Mouse (Mus musculus): Measurements from ENCODE around the gene Spag7. TPM values are rescaled to one million over a fixed set of nuclear protein-coding genes. Genes with fewer than 3 reads are reported as not detected.

Gene Spag7
- polyA plus RNA-seq, 1 experiment, result 195 TPM

DNA sequence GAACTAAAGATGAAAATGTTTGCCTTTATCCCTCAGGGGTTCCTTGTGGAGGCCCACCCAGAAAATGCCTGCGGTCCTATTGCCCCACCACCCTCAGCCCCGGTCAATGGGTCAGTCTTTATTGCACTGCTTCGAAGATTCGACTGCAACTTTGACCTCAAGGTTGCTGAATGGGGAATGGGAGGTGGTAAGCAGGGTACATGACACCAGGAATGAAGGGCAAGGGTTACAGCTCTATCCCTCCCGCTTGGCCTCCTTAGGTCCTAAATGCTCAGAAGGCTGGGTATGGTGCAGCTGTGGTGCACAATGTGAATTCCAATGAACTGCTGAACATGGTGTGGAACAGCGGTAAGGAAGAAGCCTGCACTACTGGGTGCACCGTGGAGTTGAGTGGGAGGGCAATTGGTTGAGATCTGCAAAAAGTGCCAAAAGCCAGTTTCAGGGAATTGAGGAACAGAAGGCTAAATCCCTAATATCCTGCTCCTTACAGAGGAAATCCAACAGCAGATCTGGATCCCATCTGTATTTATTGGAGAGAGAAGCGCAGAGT lies 20.0 kb downstream of the Spag7 start:
- no peaks in the 10 kb centered on the region for H3K9me3 ChIP-seq (replicated peaks; ENCODE audit: control insufficient read depth, insufficient read depth, low read length, poor library complexity, severe bottlenecking)
- no peak overlapping the region for H3K27ac ChIP-seq (ENCODE audit: insufficient read depth, low read length)
- peaks cover 2% of the 10 kb centered on the region for H3K4me1 ChIP-seq (ENCODE audit: control insufficient read depth, insufficient read depth, low read length)
- no peak overlapping the region for H3K4me3 ChIP-seq (ENCODE audit: low read depth, low read length)
- H3K27me3 ChIP-seq (ENCODE audit: control insufficient read depth, insufficient read depth, low read length, poor library complexity, severe bottlenecking), result no peaks in the 10 kb centered on the region
- H3K9ac ChIP-seq (ENCODE audit: low read depth, poor library complexity, severe bottlenecking), result no peak overlapping the region
- TF ChIP-seq EP300 (IDR thresholded peaks at IDR 0.05; ENCODE audit: insufficient read depth, low read depth, low read length) (no peak), CTCF (IDR thresholded peaks at IDR 0.05; ENCODE audit: low read depth, low read length) (no peak), POLR2A (IDR thresholded peaks at IDR 0.05; ENCODE audit: insufficient read depth, low read length) (no peak)
- peaks cover 54% of the 10 kb centered on the region for H3K36me3 ChIP-seq (ENCODE audit: control insufficient read depth, insufficient read depth, low read length, poor library complexity, severe bottlenecking)

DNA sequence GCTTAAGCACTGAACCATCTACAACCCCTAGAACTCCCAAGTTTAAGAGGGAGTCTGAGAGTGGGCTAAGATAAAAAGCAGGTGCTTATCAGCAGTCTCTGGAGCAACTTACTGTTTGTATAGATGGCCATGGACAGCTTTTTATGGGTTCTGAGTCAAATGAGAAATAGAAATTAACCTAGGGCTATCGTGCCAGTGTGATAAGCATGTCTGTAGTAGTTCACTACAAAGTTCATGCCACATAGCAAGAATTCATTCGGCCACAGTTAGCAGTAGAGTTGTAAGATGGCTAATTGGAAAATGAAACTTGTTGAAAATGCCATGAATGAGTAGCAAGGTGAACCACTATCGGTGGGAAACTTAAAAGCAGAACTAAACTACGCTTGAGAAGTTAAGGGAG lies 20.7 kb downstream of the Spag7 start:
- Histone ChIP-seq H3K4me1 (ENCODE audit: control insufficient read depth, insufficient read depth, low read length) (peaks cover 2% of the 10 kb centered on the region), H3K27ac (ENCODE audit: insufficient read depth, low read length) (no peak overlapping the region), H3K4me3 (ENCODE audit: low read depth, low read length) (no peak overlapping the region), H3K9me3 (replicated peaks; ENCODE audit: control insufficient read depth, insufficient read depth, low read length, poor library complexity, severe bottlenecking) (no peaks in the 10 kb centered on the region), H3K36me3 (ENCODE audit: control insufficient read depth, insufficient read depth, low read length, poor library complexity, severe bottlenecking) (peaks cover 54% of the 10 kb centered on the region), H3K9ac (ENCODE audit: low read depth, poor library complexity, severe bottlenecking) (peak overlapping the region; percentile 88; the same call in 1 of the 2 replicates), H3K27me3 (ENCODE audit: control insufficient read depth, insufficient read depth, low read length, poor library complexity, severe bottlenecking) (no peaks in the 10 kb centered on the region)
- TF ChIP-seq POLR2A (IDR thresholded peaks at IDR 0.05; ENCODE audit: insufficient read depth, low read length), result no peak
- no peak for TF ChIP-seq CTCF (IDR thresholded peaks at IDR 0.05; ENCODE audit: low read depth, low read length)
- no peak for TF ChIP-seq EP300 (IDR thresholded peaks at IDR 0.05; ENCODE audit: insufficient read depth, low read depth, low read length)

GRCm38 (mm10) chr11:70647716-70648420 lies 21.3 kb downstream of the Spag7 start:
- no peak for TF ChIP-seq POLR2A (IDR thresholded peaks at IDR 0.05; ENCODE audit: insufficient read depth, low read length)
- TF ChIP-seq CTCF (IDR thresholded peaks at IDR 0.05; ENCODE audit: low read depth, low read length), result no peak
- no peak for TF ChIP-seq EP300 (IDR thresholded peaks at IDR 0.05; ENCODE audit: insufficient read depth, low read depth, low read length)
- Histone ChIP-seq H3K4me1 (ENCODE audit: control insufficient read depth, insufficient read depth, low read length) (peaks cover 2% of the 10 kb centered on the region), H3K36me3 (ENCODE audit: control insufficient read depth, insufficient read depth, low read length, poor library complexity, severe bottlenecking) (peaks cover 53% of the 10 kb centered on the region)

GRCm38 (mm10) chr11:70646691-70647650 lies 22.2 kb downstream of the Spag7 start, which contains the start of the genes Rnf167 and Slc25a11:
Gene Rnf167 (plus strand): TSS chr11:70647235.
Gene Slc25a11 (minus strand): TSS chr11:70647479.
- Histone ChIP-seq H3K4me1 (ENCODE audit: control insufficient read depth, insufficient read depth, low read length) (peaks cover 2% of the 10 kb centered on the region), H3K27ac (ENCODE audit: insufficient read depth, low read length) (peak within 1 kb of the TSS; percentile 78), H3K4me3 (ENCODE audit: low read depth, low read length) (peak within 1 kb of the TSS; percentile 93), H3K27me3 (ENCODE audit: control insufficient read depth, insufficient read depth, low read length, poor library complexity, severe bottlenecking) (no peaks in the 10 kb centered on the region), H3K9ac (ENCODE audit: low read depth, poor library complexity, severe bottlenecking) (peak within 1 kb of the TSS; percentile 88), H3K36me3 (ENCODE audit: control insufficient read depth, insufficient read depth, low read length, poor library complexity, severe bottlenecking) (peaks cover 44% of the 10 kb centered on the region), H3K9me3 (replicated peaks; ENCODE audit: control insufficient read depth, insufficient read depth, low read length, poor library complexity, severe bottlenecking) (no peaks in the 10 kb centered on the region)
- 0 out of 2 replicates have a peak, but pooled peaks have one; percentile 25 for TF ChIP-seq EP300 (IDR thresholded peaks at IDR 0.05; ENCODE audit: insufficient read depth, low read depth, low read length)
- TF ChIP-seq POLR2A (IDR thresholded peaks at IDR 0.05; ENCODE audit: insufficient read depth, low read length), result peak; percentile 77
- TF ChIP-seq CTCF (IDR thresholded peaks at IDR 0.05; ENCODE audit: low read depth, low read length), result no peak

More at GRCm38 (mm10) chr11:70647716-70648420, 21.3 kb downstream of the Spag7 start:
- Histone ChIP-seq H3K27me3 (ENCODE audit: control insufficient read depth, insufficient read depth, low read length, poor library complexity, severe bottlenecking) (no peaks in the 10 kb centered on the region), H3K9ac (ENCODE audit: low read depth, poor library complexity, severe bottlenecking) (peak overlapping the region; percentile 88), H3K27ac (ENCODE audit: insufficient read depth, low read length) (peak overlapping the region; percentile 78), H3K4me3 (ENCODE audit: low read depth, low read length) (peak overlapping the region; percentile 93), H3K9me3 (replicated peaks; ENCODE audit: control insufficient read depth, insufficient read depth, low read length, poor library complexity, severe bottlenecking) (no peaks in the 10 kb centered on the region)

DNA sequence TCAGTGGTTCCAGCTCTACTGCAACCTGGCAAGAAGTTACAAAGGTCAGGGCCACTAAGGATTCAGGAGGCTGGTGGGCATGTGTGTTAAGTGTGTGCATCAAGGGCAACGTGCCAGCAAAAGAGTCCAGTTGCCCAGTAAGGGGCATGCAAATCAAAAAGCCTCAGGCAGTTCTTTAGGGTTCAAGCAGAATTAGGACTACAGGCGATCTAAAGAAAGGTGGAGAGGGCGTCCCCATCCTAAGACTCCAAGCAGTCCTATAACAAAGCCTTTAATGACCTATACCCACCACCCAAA lies 23.0 kb downstream of the Spag7 start:
- no peaks in the 10 kb centered on the region for H3K9me3 ChIP-seq (replicated peaks; ENCODE audit: control insufficient read depth, insufficient read depth, low read length, poor library complexity, severe bottlenecking)
- H3K27me3 ChIP-seq (ENCODE audit: control insufficient read depth, insufficient read depth, low read length, poor library complexity, severe bottlenecking), result no peaks in the 10 kb centered on the region
- H3K4me1 ChIP-seq (ENCODE audit: control insufficient read depth, insufficient read depth, low read length), result peaks cover 2% of the 10 kb centered on the region
- H3K36me3 ChIP-seq (ENCODE audit: control insufficient read depth, insufficient read depth, low read length, poor library complexity, severe bottlenecking), result peaks cover 36% of the 10 kb centered on the region
- peak overlapping the region; percentile 36 for H3K27ac ChIP-seq (ENCODE audit: insufficient read depth, low read length)
- peak overlapping the region; percentile 85 for H3K4me3 ChIP-seq (ENCODE audit: low read depth, low read length)
- H3K9ac ChIP-seq (ENCODE audit: low read depth, poor library complexity, severe bottlenecking), result peak overlapping the region; percentile 84
- TF ChIP-seq EP300 (IDR thresholded peaks at IDR 0.05; ENCODE audit: insufficient read depth, low read depth, low read length), result no peak
- no peak for TF ChIP-seq CTCF (IDR thresholded peaks at IDR 0.05; ENCODE audit: low read depth, low read length)
- no peak for TF ChIP-seq POLR2A (IDR thresholded peaks at IDR 0.05; ENCODE audit: insufficient read depth, low read length)
